Mouse (Mus musculus) midbrain, postnatal 0 days (tissue): ENCODE results near the gene Nnmt. TPM values are rescaled to one million over a fixed set of nuclear protein-coding genes. Genes with fewer than 3 reads are reported as not detected.

Experiments
- ATAC-seq: fragments of 200-750 bp; cut with Nextera tagmentation; 2 replicates; pipeline ENCODE4 v1.8.0; 2017; ENCODE audit warnings: moderate number of reproducible peaks, mild to moderate bottlenecking, moderate TSS enrichment, moderate library complexity; ENCODE audit not compliant: low FRiP score
- DNase-seq: peaks from one replicate; pipeline ENCODE4 v3.0.0-alpha.2; 2015; ENCODE audit warnings: low spot score
- H3K27ac ChIP-seq: fragments of 300-500 bp; sonication (generic); 2 replicates; pipeline ENCODE4 v1.5.1; 2014; ENCODE audit warnings: low read depth, mild to moderate bottlenecking, low read length, mixed read lengths
- H3K27me3 ChIP-seq: fragments of 300-500 bp; sonication (generic); 2 replicates; pipeline ENCODE4 v1.6.1; 2014; ENCODE audit warnings: low read length, control low read depth, mixed read lengths; ENCODE audit not compliant: insufficient read depth
- H3K36me3 ChIP-seq: fragments of 300-500 bp; sonication (generic); 2 replicates; pipeline ENCODE4 v1.6.1; 2014; ENCODE audit warnings: low read length, control low read depth, mixed read lengths; ENCODE audit not compliant: insufficient read depth
- H3K4me1 ChIP-seq: fragments of 300-500 bp; sonication (generic); 2 replicates; pipeline ENCODE4 v1.6.1; 2014; ENCODE audit warnings: mild to moderate bottlenecking, control low read depth, antibody characterized with exemption, low read length, mixed read lengths; ENCODE audit not compliant: insufficient read depth
- H3K4me2 ChIP-seq: fragments of 300-500 bp; sonication (generic); 2 replicates; pipeline ENCODE4 v1.6.1; 2014; ENCODE audit warnings: low read depth, mild to moderate bottlenecking, low read length, mixed read lengths; ENCODE audit not compliant: poor library complexity, severe bottlenecking
- H3K4me3 ChIP-seq: fragments of 300-500 bp; sonication (generic); 2 replicates; pipeline ENCODE4 v1.5.1; 2014; ENCODE audit warnings: low read depth, mild to moderate bottlenecking, low read length, moderate library complexity
- H3K9ac ChIP-seq: fragments of 300-500 bp; sonication (generic); replicated peaks from 2 replicates; pipeline ENCODE4 v1.6.1; 2014; ENCODE audit warnings: mild to moderate bottlenecking, low read length, moderate library complexity, mixed read lengths; ENCODE audit not compliant: poor library complexity, severe bottlenecking
- H3K9me3 ChIP-seq: fragments of 300-500 bp; sonication (generic); 2 replicates; pipeline ENCODE4 v1.6.1; 2016; ENCODE audit warnings: low read length, control low read depth
- CTCF ChIP-seq: IDR thresholded peaks from 2 replicates; pipeline ENCODE4 v1.5.1; 2016; ENCODE audit warnings: antibody characterized with exemption, mild to moderate bottlenecking
- WGBS: fragments of 180-500 bp; shearing (Covaris S2); extraction: QIAGEN DNeasy Blood & Tissue Kit; methylation state at CpG from one replicate; pipeline ENCODE4 v1.1.7; 2014; 5-methylcytosine and 5-hydroxymethylcytosine counted together
- polyA plus RNA-seq: library from polyadenylated mRNA; unstranded; fragments of >200 nt; fragmentation: Nextera tagmentation; extraction: Ambion mirVana; gene quantifications from 2 replicates; pipeline ENCODE4 v1.2.1, GENCODE M21; 2015
- total RNA-seq: library from RNA; depleted of rRNA; stranded (reverse); fragments of >200 nt; gene quantifications from 2 replicates; pipeline ENCODE4 v1.2.3, GENCODE M21; 2014; rRNA removed

The Nnmt gene
- total and polyA plus RNA-seq, 2 experiments from 2014 or later = 1.4 to 3.1 TPM

- Histone ChIP-seq H3K9ac (no peak overlapping the region), H3K4me1 (no peaks in the 10 kb centered on the region), H3K9me3 (no peaks in the 10 kb centered on the region), H3K4me2 (no peak overlapping the region), H3K4me3 (no peak overlapping the region), H3K36me3 (no peaks in the 10 kb centered on the region), H3K27ac (no peak overlapping the region), H3K27me3 (peaks cover 3% of the 10 kb centered on the region; the same call in 1 of the 2 replicates)
- DNase-seq (no peak), ATAC-seq (no peak)
- no peak for TF ChIP-seq CTCF
- 92% methylated on average over 5 of the region's 5 CpGs for WGBS
Observed at GRCm38 (mm10) chr9:48562388-48562787, 42.6 kb downstream of the Nnmt start.

- Histone ChIP-seq H3K27me3 (peaks cover 3% of the 10 kb centered on the region; the same call in 1 of the 2 replicates), H3K4me1 (no peaks in the 10 kb centered on the region), H3K27ac (no peak overlapping the region), H3K9me3 (no peaks in the 10 kb centered on the region), H3K4me3 (no peak overlapping the region), H3K4me2 (no peak overlapping the region), H3K9ac (no peak overlapping the region), H3K36me3 (no peaks in the 10 kb centered on the region)
- 31% methylated on average over 4 of the region's 4 CpGs for WGBS
- peak; percentile 92 for TF ChIP-seq CTCF
- no peak for ATAC-seq
- DNase-seq = peak; percentile 70
Observed at GRCm38 (mm10) chr9:48559482-48560139, 45.3 kb downstream of the Nnmt start.

GRCm38 (mm10) chr9:48558637-48559036, 46.3 kb downstream of the Nnmt start:
- H3K4me1 ChIP-seq = no peaks in the 10 kb centered on the region
- no peak overlapping the region for H3K9ac ChIP-seq
- no peaks in the 10 kb centered on the region for H3K36me3 ChIP-seq
- no peak overlapping the region for H3K27ac ChIP-seq
- no peak overlapping the region for H3K4me2 ChIP-seq
- no peak for DNase-seq
- ATAC-seq = no peak
- 84% methylated on average over 4 of the region's 4 CpGs for WGBS
- peaks cover 3% of the 10 kb centered on the region; the same call in 1 of the 2 replicates for H3K27me3 ChIP-seq
- no peak for TF ChIP-seq CTCF
- no peak overlapping the region for H3K4me3 ChIP-seq
- no peaks in the 10 kb centered on the region for H3K9me3 ChIP-seq

GRCm38 (mm10) chr9:48549056-48549455, 55.9 kb downstream of the Nnmt start:
- no peak overlapping the region for H3K4me2 ChIP-seq
- H3K4me3 ChIP-seq = no peak overlapping the region
- no peaks in the 10 kb centered on the region for H3K36me3 ChIP-seq
- TF ChIP-seq CTCF = no peak
- H3K9ac ChIP-seq = no peak overlapping the region
- H3K27me3 ChIP-seq = no peaks in the 10 kb centered on the region
- no peaks in the 10 kb centered on the region for H3K9me3 ChIP-seq
- DNase-seq = no peak
- H3K4me1 ChIP-seq = no peaks in the 10 kb centered on the region
- 80% methylated on average over 2 of the region's 2 CpGs for WGBS
- no peak overlapping the region for H3K27ac ChIP-seq
- ATAC-seq = no peak

GRCm38 (mm10) chr9:48547233-48547632, 57.7 kb downstream of the Nnmt start:
- Histone ChIP-seq H3K4me2 (no peak overlapping the region), H3K27me3 (no peaks in the 10 kb centered on the region), H3K36me3 (no peaks in the 10 kb centered on the region), H3K27ac (no peak overlapping the region), H3K4me3 (no peak overlapping the region), H3K4me1 (no peaks in the 10 kb centered on the region), H3K9ac (no peak overlapping the region), H3K9me3 (no peaks in the 10 kb centered on the region)
- ATAC-seq (no peak), DNase-seq (no peak)
- no peak for TF ChIP-seq CTCF

Other genes starting within 250 kb of the Nnmt start
- 53.8 and 64.0 TPM in 2 replicates for gene Rexo2, start 124.5 kb downstream of the Nnmt start, total RNA-seq
- gene Rexo2, start 124.5 kb downstream of the Nnmt start, polyA plus RNA-seq = 92.2 and 96.4 TPM in 2 replicates
- gene Rbm7, start 109.9 kb downstream of the Nnmt start, total RNA-seq = 36.9 and 55.5 TPM in 2 replicates
- gene Rbm7, start 109.9 kb downstream of the Nnmt start, polyA plus RNA-seq = 70.8 and 71.2 TPM in 2 replicates
- 13.4 and 19.0 TPM in 2 replicates for gene Gm5617, start 109.7 kb downstream of the Nnmt start, total RNA-seq
- gene Gm5617, start 109.7 kb downstream of the Nnmt start, polyA plus RNA-seq = 22.6 and 27.7 TPM in 2 replicates
- 8.3 and 12.6 TPM in 2 replicates for gene Zbtb16, start 231.1 kb upstream of the Nnmt start, total RNA-seq
- gene Zbtb16, start 231.1 kb upstream of the Nnmt start, polyA plus RNA-seq = 5.5 and 6.1 TPM in 2 replicates